Mouse (Mus musculus): ENCODE data around the gene Olfr1126. TPM values are rescaled to one million over a fixed set of nuclear protein-coding genes. Genes with fewer than 3 reads are reported as not detected.
"Not testable (repeated sequence)": the region's sequence is repeated elsewhere in the genome, so short reads cannot be mapped to it uniquely, and the experiment has no call there.

Gene Olfr1126
- polyA plus RNA-seq (2012; ENCODE audit: insufficient read depth, insufficient read length, missing spikeins): not detected in 2 replicates

- Histone ChIP-seq H3K27ac (ENCODE audit: insufficient read depth, low read depth, low read length) (no peak within 1 kb of the TSS), H3K4me1 (ENCODE audit: control insufficient read depth, insufficient read depth, low read length) (no peaks in the 10 kb centered on the region), H3K4me3 (ENCODE audit: insufficient read depth, low read length) (no peak within 1 kb of the TSS)
- TF ChIP-seq CTCF (IDR thresholded peaks at IDR 0.05; ENCODE audit: low read depth, low read length) (no peak), POLR2A (IDR thresholded peaks at IDR 0.05; ENCODE audit: borderline replicate concordance, low read depth, low read length) (no peak)
Observed at GRCm38 (mm10) chr2:87453662-87454061, at the start of gene Olfr1126. Gene Olfr1126, plus strand, starts transcription at chr2:87453962.

GRCm38 (mm10) chr2:87416335-87416734, 37.4 kb upstream of the Olfr1126 start, which contains the start of gene Olfr1123:
Gene Olfr1123, plus strand, starts transcription at chr2:87416635.
- TF ChIP-seq CTCF (IDR thresholded peaks at IDR 0.05; ENCODE audit: low read depth, low read length): no peak
- no peak for TF ChIP-seq POLR2A (IDR thresholded peaks at IDR 0.05; ENCODE audit: borderline replicate concordance, low read depth, low read length)
- Histone ChIP-seq H3K4me3 (ENCODE audit: insufficient read depth, low read length) (no peak within 1 kb of the TSS), H3K4me1 (ENCODE audit: control insufficient read depth, insufficient read depth, low read length) (no peaks in the 10 kb centered on the region), H3K27ac (ENCODE audit: insufficient read depth, low read depth, low read length) (no peak within 1 kb of the TSS)

- H3K4me3 ChIP-seq (ENCODE audit: insufficient read depth, low read length): no peak within 1 kb of the TSS
- TF ChIP-seq POLR2A (IDR thresholded peaks at IDR 0.05; ENCODE audit: borderline replicate concordance, low read depth, low read length): no peak
- no peak for TF ChIP-seq CTCF (IDR thresholded peaks at IDR 0.05; ENCODE audit: low read depth, low read length)
- H3K27ac ChIP-seq (ENCODE audit: insufficient read depth, low read depth, low read length): no peak within 1 kb of the TSS
- H3K4me1 ChIP-seq (ENCODE audit: control insufficient read depth, insufficient read depth, low read length): no peaks in the 10 kb centered on the region
Observed at GRCm38 (mm10) chr2:87429975-87430374, 23.8 kb upstream of the Olfr1126 start, which contains the start of gene Olfr1124. Gene Olfr1124, plus strand, starts transcription at chr2:87430275.

- TF ChIP-seq POLR2A (IDR thresholded peaks at IDR 0.05; ENCODE audit: borderline replicate concordance, low read depth, low read length) (no peak), CTCF (IDR thresholded peaks at IDR 0.05; ENCODE audit: low read depth, low read length) (no peak)
- Histone ChIP-seq H3K4me3 (ENCODE audit: insufficient read depth, low read length) (no peak overlapping the region), H3K4me1 (ENCODE audit: control insufficient read depth, insufficient read depth, low read length) (no peaks in the 10 kb centered on the region)
Observed at GRCm38 (mm10) chr2:87437731-87438130, 16.0 kb upstream of the Olfr1126 start.

GRCm38 (mm10) chr2:87461769-87462168, 8.0 kb downstream of the Olfr1126 start:
- Histone ChIP-seq H3K4me1 (ENCODE audit: control insufficient read depth, insufficient read depth, low read length) (no peaks in the 10 kb centered on the region), H3K27ac (ENCODE audit: insufficient read depth, low read depth, low read length) (no peak overlapping the region), H3K4me3 (ENCODE audit: insufficient read depth, low read length) (no peak overlapping the region)
- no peak for TF ChIP-seq CTCF (IDR thresholded peaks at IDR 0.05; ENCODE audit: low read depth, low read length)

More at GRCm38 (mm10) chr2:87437731-87438130, 16.0 kb upstream of the Olfr1126 start:
- no peak overlapping the region for H3K27ac ChIP-seq (ENCODE audit: insufficient read depth, low read depth, low read length)

- Histone ChIP-seq H3K4me1 (ENCODE audit: control insufficient read depth, insufficient read depth, low read length) (no peaks in the 10 kb centered on the region), H3K4me3 (ENCODE audit: insufficient read depth, low read length) (no peak overlapping the region), H3K27ac (ENCODE audit: insufficient read depth, low read depth, low read length) (no peak overlapping the region)
- TF ChIP-seq CTCF (IDR thresholded peaks at IDR 0.05; ENCODE audit: low read depth, low read length) (no peak), POLR2A (IDR thresholded peaks at IDR 0.05; ENCODE audit: borderline replicate concordance, low read depth, low read length) (no peak)
Observed at GRCm38 (mm10) chr2:87480207-87480606, 26.4 kb downstream of the Olfr1126 start.

- Histone ChIP-seq H3K4me3 (ENCODE audit: insufficient read depth, low read length) (no peak overlapping the region), H3K4me1 (ENCODE audit: control insufficient read depth, insufficient read depth, low read length) (no peaks in the 10 kb centered on the region), H3K27ac (ENCODE audit: insufficient read depth, low read depth, low read length) (no peak overlapping the region)
- TF ChIP-seq POLR2A (IDR thresholded peaks at IDR 0.05; ENCODE audit: borderline replicate concordance, low read depth, low read length) (no peak), CTCF (IDR thresholded peaks at IDR 0.05; ENCODE audit: low read depth, low read length) (no peak)
Observed at GRCm38 (mm10) chr2:87481158-87481557, 27.4 kb downstream of the Olfr1126 start.

GRCm38 (mm10) chr2:87482276-87482675, 28.5 kb downstream of the Olfr1126 start:
- Histone ChIP-seq H3K27ac (ENCODE audit: insufficient read depth, low read depth, low read length) (no peak overlapping the region), H3K4me3 (ENCODE audit: insufficient read depth, low read length) (no peak overlapping the region), H3K4me1 (ENCODE audit: control insufficient read depth, insufficient read depth, low read length) (no peaks in the 10 kb centered on the region)
- TF ChIP-seq POLR2A (IDR thresholded peaks at IDR 0.05; ENCODE audit: borderline replicate concordance, low read depth, low read length): no peak
- no peak for TF ChIP-seq CTCF (IDR thresholded peaks at IDR 0.05; ENCODE audit: low read depth, low read length)

- H3K4me3 ChIP-seq (ENCODE audit: insufficient read depth, low read length); H3K4me1 ChIP-seq (ENCODE audit: control insufficient read depth, insufficient read depth, low read length); H3K27ac ChIP-seq (ENCODE audit: insufficient read depth, low read depth, low read length): not testable (repeated sequence)
Observed at GRCm38 (mm10) chr2:87496993-87497392, 43.2 kb downstream of the Olfr1126 start, which contains the start of gene Pramel7. Gene Pramel7, minus strand, starts transcription at chr2:87497093.

GRCm38 (mm10) chr2:87506265-87506664, 52.5 kb downstream of the Olfr1126 start, which contains the start of gene Pramel6:
Gene Pramel6, plus strand, starts transcription at chr2:87506565.
- no peaks in the 10 kb centered on the region for H3K4me1 ChIP-seq (ENCODE audit: control insufficient read depth, insufficient read depth, low read length)
- no peak within 1 kb of the TSS for H3K27ac ChIP-seq (ENCODE audit: insufficient read depth, low read depth, low read length)
- TF ChIP-seq CTCF (IDR thresholded peaks at IDR 0.05; ENCODE audit: low read depth, low read length) (no peak), POLR2A (IDR thresholded peaks at IDR 0.05; ENCODE audit: borderline replicate concordance, low read depth, low read length) (no peak)

More at GRCm38 (mm10) chr2:87506265-87506664, 52.5 kb downstream of the Olfr1126 start, which contains the start of gene Pramel6:
- no peak within 1 kb of the TSS for H3K4me3 ChIP-seq (ENCODE audit: insufficient read depth, low read length)

Other genes with a start within 250 kb of the Olfr1126 start
- not detected in 2 replicates for gene Olfr1113, start 245.0 kb upstream of the Olfr1126 start, polyA plus RNA-seq (2012; ENCODE audit: insufficient read depth, insufficient read length, missing spikeins)
- gene Olfr1115, start 205.9 kb upstream of the Olfr1126 start, polyA plus RNA-seq (2012; ENCODE audit: insufficient read depth, insufficient read length, missing spikeins): not detected in 2 replicates
- gene Olfr1116, start 186.4 kb upstream of the Olfr1126 start, polyA plus RNA-seq (2012; ENCODE audit: insufficient read depth, insufficient read length, missing spikeins): not detected in 2 replicates
- not detected in 2 replicates for gene Olfr1118, start 146.4 kb upstream of the Olfr1126 start, polyA plus RNA-seq (2012; ENCODE audit: insufficient read depth, insufficient read length, missing spikeins)
- not detected in 2 replicates for gene Olfr1120, start 99.1 kb upstream of the Olfr1126 start, polyA plus RNA-seq (2012; ENCODE audit: insufficient read depth, insufficient read length, missing spikeins)
- not detected in 2 replicates for gene Olfr1121, start 84.1 kb upstream of the Olfr1126 start, polyA plus RNA-seq (2012; ENCODE audit: insufficient read depth, insufficient read length, missing spikeins)
- not detected in 2 replicates for gene Olfr1122, start 68.1 kb upstream of the Olfr1126 start, polyA plus RNA-seq (2012; ENCODE audit: insufficient read depth, insufficient read length, missing spikeins)
- gene Olfr1123, start 37.3 kb upstream of the Olfr1126 start, polyA plus RNA-seq (2012; ENCODE audit: insufficient read depth, insufficient read length, missing spikeins): not detected in 2 replicates
- not detected in 2 replicates for gene Olfr1124, start 23.7 kb upstream of the Olfr1126 start, polyA plus RNA-seq (2012; ENCODE audit: insufficient read depth, insufficient read length, missing spikeins)
- not detected in 2 replicates for gene Pramel7, start 43.1 kb downstream of the Olfr1126 start, polyA plus RNA-seq (2012; ENCODE audit: insufficient read depth, insufficient read length, missing spikeins)
- gene Pramel6, start 52.6 kb downstream of the Olfr1126 start, polyA plus RNA-seq (2012; ENCODE audit: insufficient read depth, insufficient read length, missing spikeins): not detected in 2 replicates
- gene Olfr153, start 77.8 kb downstream of the Olfr1126 start, polyA plus RNA-seq (2012; ENCODE audit: insufficient read depth, insufficient read length, missing spikeins): not detected in 2 replicates
- gene Olfr1128, start 91.6 kb downstream of the Olfr1126 start, polyA plus RNA-seq (2012; ENCODE audit: insufficient read depth, insufficient read length, missing spikeins): not detected in 2 replicates
- 0.60 TPM in 1 of 2 replicates, not detected in the other for gene Olfr1129, start 119.9 kb downstream of the Olfr1126 start, polyA plus RNA-seq (2012; ENCODE audit: insufficient read depth, insufficient read length, missing spikeins)
- not detected in 2 replicates for gene Olfr1130, start 152.2 kb downstream of the Olfr1126 start, polyA plus RNA-seq (2012; ENCODE audit: insufficient read depth, insufficient read length, missing spikeins)
- gene Olfr1131, start 173.1 kb downstream of the Olfr1126 start, polyA plus RNA-seq (2012; ENCODE audit: insufficient read depth, insufficient read length, missing spikeins): not detected in 2 replicates
- gene Olfr1132, start 183.6 kb downstream of the Olfr1126 start, polyA plus RNA-seq (2012; ENCODE audit: insufficient read depth, insufficient read length, missing spikeins): not detected in 2 replicates
- not detected in 2 replicates for gene Olfr1133, start 193.4 kb downstream of the Olfr1126 start, polyA plus RNA-seq (2012; ENCODE audit: insufficient read depth, insufficient read length, missing spikeins)
- not detected in 2 replicates for gene Olfr1134, start 204.5 kb downstream of the Olfr1126 start, polyA plus RNA-seq (2012; ENCODE audit: insufficient read depth, insufficient read length, missing spikeins)
- not detected in 2 replicates for gene Olfr1135, start 219.7 kb downstream of the Olfr1126 start, polyA plus RNA-seq (2012; ENCODE audit: insufficient read depth, insufficient read length, missing spikeins)
- gene Olfr1136, start 240.0 kb downstream of the Olfr1126 start, polyA plus RNA-seq (2012; ENCODE audit: insufficient read depth, insufficient read length, missing spikeins): not detected in 2 replicates